ENCODE assay signal across 9 mouse cellular contexts in genomic region chr14:33691690-33692089, GRCm38 (mm10).
DNase-seq lines count a peak whose midpoint lies in the region; ATAC-seq and TF ChIP-seq lines count a peak whose summit lies in the region.
"Had no signal": no experiment of that assay in that cellular context is flagged by ENCODE, and none has a peak within 500 bp of the region (broad histone marks: within the 10 kb centered on the region; RNA-seq: fewer than 3 reads in every experiment).

No protein-coding gene starts in this region.

- no peak for TF ChIP-seq POLR2A in liver, adult 2 months (IDR thresholded peaks at IDR 0.05; ENCODE audit: extremely low read depth, insufficient read depth, low read length)

- H3K9ac ChIP-seq in liver, adult 2 months (ENCODE audit: low read depth, low read length) = no peak overlapping the region
- H3K9ac ChIP-seq in liver, embryonic 12.5 days = no peak overlapping the region
- no peak overlapping the region for H3K9ac ChIP-seq in intestine, postnatal 0 days (ENCODE audit: low read depth, low read length)
- H3K9ac ChIP-seq in midbrain, postnatal 0 days (replicated peaks; ENCODE audit: low read length, poor library complexity, severe bottlenecking) = no peak overlapping the region
- H3K9ac ChIP-seq: midbrain, embryonic 12.5 days had no signal

- ATAC-seq in liver, embryonic 12.5 days = no peak
- ATAC-seq in intestine, postnatal 0 days = no peak
- ATAC-seq in midbrain, postnatal 0 days (ENCODE audit: low FRiP score) = peak; percentile 54; the same call in 1 of the 2 replicates
- no peak for ATAC-seq in megakaryocyte progenitor cell, adult 5-6 weeks (replicated peaks; ENCODE audit: poor library complexity)

- no peak overlapping the region for H3K4me3 ChIP-seq in liver, adult 2 months (ENCODE audit: insufficient read depth, low read depth, low read length)
- H3K4me3 ChIP-seq in liver, embryonic 12.5 days = no peak overlapping the region
- H3K4me3 ChIP-seq in intestine, postnatal 0 days (ENCODE audit: low read depth, low read length) = no peak overlapping the region
- H3K4me3 ChIP-seq in midbrain, postnatal 0 days (ENCODE audit: low read depth, low read length) = no peak overlapping the region
- H3K4me3 ChIP-seq: midbrain, embryonic 12.5 days had no signal

- no peaks in the 10 kb centered on the region for H3K36me3 ChIP-seq in liver, adult 2 months (ENCODE audit: control insufficient read depth, insufficient read depth, low read length)
- no peaks in the 10 kb centered on the region for H3K36me3 ChIP-seq in liver, embryonic 12.5 days
- no peaks in the 10 kb centered on the region for H3K36me3 ChIP-seq in intestine, postnatal 0 days (ENCODE audit: control insufficient read depth, insufficient read depth)
- no peaks in the 10 kb centered on the region for H3K36me3 ChIP-seq in midbrain, postnatal 0 days (ENCODE audit: insufficient read depth, low read length)
- H3K36me3 ChIP-seq: midbrain, embryonic 12.5 days had no signal

- no peaks in the 10 kb centered on the region for H3K27me3 ChIP-seq in liver, adult 2 months (ENCODE audit: control insufficient read depth, insufficient read depth, low read length)
- no peaks in the 10 kb centered on the region for H3K27me3 ChIP-seq in liver, embryonic 12.5 days (replicated peaks)
- H3K27me3 ChIP-seq in intestine, postnatal 0 days (replicated peaks; ENCODE audit: control insufficient read depth, insufficient read depth, low read length) = no peaks in the 10 kb centered on the region
- H3K27me3 ChIP-seq in midbrain, postnatal 0 days (ENCODE audit: insufficient read depth, low read length) = no peaks in the 10 kb centered on the region
- H3K27me3 ChIP-seq: midbrain, embryonic 12.5 days had no signal

- DNase-seq in cerebellum, adult 11-12 months = peak; percentile 7
- no peak for DNase-seq in cerebellum, adult 11 months
- DNase-seq in liver, adult 2 months (ENCODE audit: extremely low read depth, low read depth, low spot score) = peak; percentile 26
- DNase-seq in gastrocnemius, adult 18-20 months (ENCODE audit: low spot score) = peak; percentile 34
- DNase-seq in midbrain, postnatal 0 days (ENCODE audit: low spot score) = peak; percentile 88

- H3K9me3 ChIP-seq in liver, embryonic 12.5 days (replicated peaks) = no peaks in the 10 kb centered on the region
- no peaks in the 10 kb centered on the region for H3K9me3 ChIP-seq in intestine, postnatal 0 days (ENCODE audit: control insufficient read depth)
- H3K9me3 ChIP-seq in midbrain, postnatal 0 days (ENCODE audit: low read length) = no peaks in the 10 kb centered on the region
- H3K9me3 ChIP-seq: midbrain, embryonic 12.5 days had no signal

- H3K4me2 ChIP-seq in liver, embryonic 12.5 days = no peak overlapping the region
- no peak overlapping the region for H3K4me2 ChIP-seq in intestine, postnatal 0 days (replicated peaks; ENCODE audit: low read depth)
- no peak overlapping the region for H3K4me2 ChIP-seq in midbrain, postnatal 0 days (ENCODE audit: low read depth, low read length, poor library complexity, severe bottlenecking)
- H3K4me2 ChIP-seq: midbrain, embryonic 12.5 days had no signal

- WGBS in liver, adult 2 months = 27% methylated on average over 2 of the region's 2 CpGs
- WGBS in liver, embryonic 12.5 days (ENCODE audit: insufficient replicate concordance) = 42% methylated on average over 2 of the region's 2 CpGs
- 38% methylated on average over 2 of the region's 2 CpGs for WGBS in intestine, postnatal 0 days
- 51% methylated on average over 2 of the region's 2 CpGs for WGBS in midbrain, postnatal 0 days

- no peaks in the 10 kb centered on the region for H3K79me2 ChIP-seq in liver, adult 2 months (ENCODE audit: control insufficient read depth, insufficient read depth, low read length)

- peaks cover 11% of the 10 kb centered on the region; the same call in 1 of the 2 replicates for H3K4me1 ChIP-seq in liver, adult 2 months (ENCODE audit: control insufficient read depth, insufficient read depth, low read length)
- H3K4me1 ChIP-seq in liver, embryonic 12.5 days = no peaks in the 10 kb centered on the region
- no peaks in the 10 kb centered on the region for H3K4me1 ChIP-seq in intestine, postnatal 0 days (replicated peaks; ENCODE audit: control insufficient read depth, insufficient read depth, low read length)
- H3K4me1 ChIP-seq in midbrain, postnatal 0 days (ENCODE audit: insufficient read depth, low read length) = no peaks in the 10 kb centered on the region

- peak; percentile 25; the same call in 1 of the 2 replicates for TF ChIP-seq CTCF in liver, adult 2 months (IDR thresholded peaks at IDR 0.05; ENCODE audit: low read depth, low read length)
- peak; percentile 32; the same call in 1 of the 2 replicates for TF ChIP-seq CTCF in intestine, postnatal 0 days (IDR thresholded peaks at IDR 0.05; ENCODE audit: low read depth)
- TF ChIP-seq CTCF in midbrain, postnatal 0 days (IDR thresholded peaks at IDR 0.05) = no peak; the same call in 1 of the 2 replicates

- H3K27ac ChIP-seq in liver, adult 2 months (replicated peaks; ENCODE audit: insufficient read depth, low read depth, low read length) = peak overlapping the region; percentile 60; the same call in 1 of the 2 replicates
- no peak overlapping the region for H3K27ac ChIP-seq in liver, embryonic 12.5 days
- no peak overlapping the region for H3K27ac ChIP-seq in intestine, postnatal 0 days (ENCODE audit: low read depth, low read length)
- no peak overlapping the region for H3K27ac ChIP-seq in midbrain, postnatal 0 days (ENCODE audit: low read depth, low read length)
- H3K27ac ChIP-seq: midbrain, embryonic 12.5 days had no signal
